Mouse (Mus musculus) cortical plate, adult 2 months (tissue): ENCODE measurements at regions not wholly inside any gene's neighbourhood (a gene's known extent, or its start where the extent isn't known, plus 50 kb on each side); places are given as distances from the start of the nearest gene placed in this dataset.

Experiments used
- H3K27ac ChIP-seq: fragments of 200-500 bp; 2 replicates; pipeline ENCODE4 v1.5.1; 2012; ENCODE audit warnings: low read length, control low read depth, inconsistent platforms; ENCODE audit not compliant: insufficient read depth
- H3K4me1 ChIP-seq: fragments of 200-500 bp; 2 replicates; pipeline ENCODE4 v1.6.1; 2011; ENCODE audit warnings: low read length; ENCODE audit not compliant: control insufficient read depth, insufficient read depth
- H3K4me3 ChIP-seq: fragments of 200-500 bp; 2 replicates; pipeline ENCODE4 v1.5.1; 2011; ENCODE audit warnings: mild to moderate bottlenecking, low read length, control low read depth; ENCODE audit not compliant: insufficient read depth
- CTCF ChIP-seq: fragments of 200-500 bp; IDR thresholded peaks from 2 replicates; pipeline ENCODE4 v1.5.1; 2011; ENCODE audit warnings: mild to moderate bottlenecking, control low read depth, low read length; ENCODE audit not compliant: insufficient read depth; ENCODE audit errors: extremely low read depth
- POLR2A ChIP-seq: fragments of 200-500 bp; IDR thresholded peaks from 2 replicates; pipeline ENCODE4 v1.6.1; 2011; ENCODE audit warnings: mild to moderate bottlenecking, low read length, control low read depth; ENCODE audit not compliant: insufficient read depth; ENCODE audit errors: extremely low read depth

DNA sequence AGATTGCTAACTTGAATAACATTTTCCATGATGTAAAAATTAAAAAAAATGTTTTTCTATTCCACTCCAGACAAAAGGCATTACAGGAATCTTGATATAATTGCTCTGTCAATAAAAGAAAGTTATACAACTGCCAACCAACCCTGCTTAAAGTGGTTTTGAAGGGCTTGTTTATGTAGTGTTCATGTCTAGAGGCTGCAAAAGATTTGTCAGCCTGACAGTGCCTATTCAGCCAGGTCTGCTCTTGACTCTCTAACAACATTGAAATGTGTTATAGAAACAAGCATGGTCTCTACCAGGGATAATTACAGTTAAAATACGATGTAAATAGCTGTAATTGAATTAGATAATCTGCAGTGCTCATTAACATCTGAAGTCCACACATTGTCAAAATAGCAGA lies 644.6 kb downstream of the Plod2 start:
- no peak for TF ChIP-seq CTCF
- TF ChIP-seq POLR2A: no peak
- H3K4me1 ChIP-seq: no peaks in the 10 kb centered on the region
- H3K4me3 ChIP-seq: no peak overlapping the region
- no peak overlapping the region for H3K27ac ChIP-seq

GRCm38 (mm10) chr9:93232562-93232961 lies 690.5 kb downstream of the Plod2 start:
- Histone ChIP-seq H3K27ac (no peak overlapping the region), H3K4me3 (no peak overlapping the region), H3K4me1 (no peaks in the 10 kb centered on the region)
- TF ChIP-seq POLR2A: no peak
- no peak for TF ChIP-seq CTCF

DNA sequence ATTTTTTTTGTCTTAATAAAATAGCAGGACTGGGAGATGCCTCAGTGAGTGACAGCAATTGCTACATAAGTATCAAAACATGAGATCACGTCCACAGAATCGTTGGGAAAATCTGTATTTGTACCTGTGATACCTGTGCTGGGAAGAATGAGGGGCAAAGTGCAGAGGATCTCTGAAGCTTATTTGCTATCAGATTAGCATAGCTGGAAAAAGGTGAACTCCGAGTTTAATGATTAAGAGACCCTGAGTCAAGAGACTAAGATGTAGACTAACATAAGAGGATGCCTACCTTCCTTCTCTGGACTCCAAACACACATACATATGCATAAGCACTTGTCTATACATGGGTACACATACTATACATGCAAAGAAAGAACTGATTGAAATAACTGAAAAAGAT lies 710.1 kb downstream of the Plod2 start:
- no peak overlapping the region for H3K27ac ChIP-seq
- H3K4me3 ChIP-seq: no peak overlapping the region
- TF ChIP-seq POLR2A: no peak
- no peak for TF ChIP-seq CTCF
- H3K4me1 ChIP-seq: no peaks in the 10 kb centered on the region

- no peak for TF ChIP-seq POLR2A
- TF ChIP-seq CTCF: no peak
- Histone ChIP-seq H3K27ac (no peak overlapping the region), H3K4me1 (no peaks in the 10 kb centered on the region), H3K4me3 (no peak overlapping the region)
Observed at GRCm38 (mm10) chr9:93297332-93297731, 755.3 kb downstream of the Plod2 start.

DNA sequence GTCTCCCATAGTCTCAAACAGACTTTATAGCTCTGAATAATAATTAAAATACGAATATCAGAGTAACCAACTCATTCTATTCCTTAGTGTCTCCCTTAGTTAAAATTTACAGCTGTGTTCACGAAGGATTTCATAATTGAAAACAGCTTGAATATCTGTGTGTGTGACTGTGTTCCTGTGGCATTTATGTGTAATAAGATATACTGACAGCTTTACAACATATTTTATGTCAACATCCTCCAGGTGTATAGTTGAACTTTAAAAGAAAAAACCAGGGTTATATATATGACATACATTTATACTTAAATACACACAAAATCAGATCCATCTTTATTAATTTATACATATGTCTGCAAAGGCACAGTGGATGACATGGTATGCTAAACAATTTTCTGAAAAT lies 764.7 kb downstream of the Plod2 start:
- TF ChIP-seq CTCF (no peak), POLR2A (no peak)

DNA sequence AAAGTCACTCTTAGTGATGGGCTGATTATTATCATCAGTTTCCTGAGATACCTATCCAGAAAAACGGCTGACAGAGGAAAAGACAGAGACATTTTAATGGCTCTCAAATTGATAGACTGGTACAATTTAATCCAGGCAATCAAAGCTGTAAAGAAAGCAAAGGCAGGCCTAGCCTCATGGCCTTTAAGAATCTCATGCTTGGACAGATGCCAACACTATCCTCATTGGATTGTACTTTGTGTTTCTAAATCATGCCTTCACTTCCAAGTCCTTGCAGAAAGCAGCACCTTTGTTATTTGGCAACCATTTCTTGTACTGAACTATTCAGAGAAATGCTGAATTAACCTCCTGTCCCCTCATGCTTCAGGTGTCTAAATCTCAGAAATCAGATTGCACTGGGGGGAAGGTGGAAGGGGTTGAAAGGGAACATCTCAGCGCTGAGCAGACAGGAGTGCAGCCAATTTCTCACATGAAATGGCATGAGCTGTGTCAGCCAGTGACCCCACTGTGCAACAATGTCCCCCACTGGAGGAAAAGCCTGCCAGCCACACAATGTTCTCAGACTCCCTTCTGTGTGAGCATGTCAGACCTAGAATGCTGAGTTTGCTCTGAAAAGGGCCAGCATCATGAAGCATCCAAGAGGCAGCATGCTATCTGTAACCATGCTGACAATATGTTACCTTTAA lies 787.1 kb downstream of the Plod2 start:
- H3K4me3 ChIP-seq: no peak overlapping the region
- no peak overlapping the region for H3K27ac ChIP-seq
- H3K4me1 ChIP-seq: no peaks in the 10 kb centered on the region
- no peak for TF ChIP-seq POLR2A
- no peak for TF ChIP-seq CTCF

More for the DNA sequence above, 764.7 kb downstream of the Plod2 start:
- Histone ChIP-seq H3K4me3 (no peak overlapping the region), H3K4me1 (no peaks in the 10 kb centered on the region), H3K27ac (no peak overlapping the region)
